Mouse (Mus musculus): Measurements from ENCODE around the gene Klf13.

- no peak for TF ChIP-seq POLR2A (IDR thresholded peaks at IDR 0.05; ENCODE audit: extremely low read depth, insufficient read depth, low read length)
- no peak for TF ChIP-seq CTCF (IDR thresholded peaks at IDR 0.05; ENCODE audit: extremely low read depth, insufficient read depth, low read length)
These were observed 34.9 kb downstream of the Klf13 start for GRCm38 (mm10) chr7:63903635-63904380.
